Mouse (Mus musculus) gastrocnemius, adult 8-10 months (tissue): ENCODE data around the gene Hip1r. TPM values are rescaled to one million over a fixed set of nuclear protein-coding genes. Genes with fewer than 3 reads are reported as not detected.

Experiments used
- DNase-seq, 2 experiments: peaks; one replicate each; pipeline ENCODE4 v3.0.0; 2022; ENCODE audit warnings: low spot score in 2 of 2
- total RNA-seq, 4 experiments: library from RNA; stranded (reverse); gene quantifications; 2 replicates each; pipeline ENCODE4 v1.2.4; 2022

The Hip1r gene
- total RNA-seq, 4 experiments from 2014 or later, result 8.7 to 15.9 (median 11.4) TPM

GRCm38 (mm10) chr5:123996194-123996593 lies 22.8 kb downstream of the Hip1r start:
- DNase-seq, result no peak

GRCm38 (mm10) chr5:123996695-123997094 lies 23.3 kb downstream of the Hip1r start:
- DNase-seq, result no peak

GRCm38 (mm10) chr5:123997211-123997751 lies 23.9 kb downstream of the Hip1r start:
- no peak for DNase-seq

- DNase-seq, result no peak
Measured at GRCm38 (mm10) chr5:123997811-123998210, 24.4 kb downstream of the Hip1r start.

- DNase-seq, result no peak
Measured at GRCm38 (mm10) chr5:123998370-123998769, 24.9 kb downstream of the Hip1r start.

- DNase-seq, result peak; percentile 75 to 81
Measured at GRCm38 (mm10) chr5:124000824-124001223, 27.4 kb downstream of the Hip1r start.

GRCm38 (mm10) chr5:124001274-124001673 lies 27.8 kb downstream of the Hip1r start:
- no peak for DNase-seq

- peak in 1 of 2 experiments; percentile 65 for DNase-seq
Measured at GRCm38 (mm10) chr5:124002876-124003275, 29.4 kb downstream of the Hip1r start.

GRCm38 (mm10) chr5:124003375-124003774 lies 29.9 kb downstream of the Hip1r start:
- DNase-seq, result no peak

GRCm38 (mm10) chr5:124004356-124005150 lies 31.1 kb downstream of the Hip1r start:
- no peak for DNase-seq

GRCm38 (mm10) chr5:124005151-124005500 lies 31.7 kb downstream of the Hip1r start:
- DNase-seq, result no peak

- DNase-seq, result no peak
Measured at GRCm38 (mm10) chr5:124005591-124005990, 32.2 kb downstream of the Hip1r start.

GRCm38 (mm10) chr5:124006082-124006873 lies 32.9 kb downstream of the Hip1r start:
- DNase-seq, result no peak

GRCm38 (mm10) chr5:124006891-124007491 lies 33.6 kb downstream of the Hip1r start:
- DNase-seq, result no peak

GRCm38 (mm10) chr5:124010077-124010476 lies 36.6 kb downstream of the Hip1r start:
- no peak for DNase-seq

- no peak for DNase-seq
Measured at GRCm38 (mm10) chr5:124010910-124011655, 37.7 kb downstream of the Hip1r start.

- DNase-seq, result no peak
Measured at GRCm38 (mm10) chr5:124011927-124012326, 38.5 kb downstream of the Hip1r start.

GRCm38 (mm10) chr5:124012885-124013284 lies 39.5 kb downstream of the Hip1r start:
- DNase-seq, result no peak

GRCm38 (mm10) chr5:124013747-124014146 lies 40.3 kb downstream of the Hip1r start:
- no peak for DNase-seq

- DNase-seq, result no peak
Measured at GRCm38 (mm10) chr5:124014180-124014579, 40.8 kb downstream of the Hip1r start.

- no peak for DNase-seq
Measured at GRCm38 (mm10) chr5:124014791-124015251, 41.4 kb downstream of the Hip1r start.
